Mouse (Mus musculus) CH12F3 (cell line): Measurements from ENCODE around the gene Pcnt.

Source experiments
- in situ Hi-C: fragments of 300-500 bp; cut with MboI; formaldehyde crosslinking; loops from 2 replicates; pipeline ENCODE4 v1.14.3; 2020; ENCODE audit warnings: low sequenced_read_pairs

The Pcnt gene

GRCm38 (mm10) chr10:76416811-76417210 is 25.8 kb downstream of the Pcnt start:
- in situ Hi-C loops: no loop called here

- in situ Hi-C loops: no loop called here
These were observed 34.1 kb downstream of the Pcnt start for GRCm38 (mm10) chr10:76408520-76408919.

- in situ Hi-C loops: no loop called here
These were observed 50.0 kb downstream of the Pcnt start for GRCm38 (mm10) chr10:76392596-76392995.

DNA sequence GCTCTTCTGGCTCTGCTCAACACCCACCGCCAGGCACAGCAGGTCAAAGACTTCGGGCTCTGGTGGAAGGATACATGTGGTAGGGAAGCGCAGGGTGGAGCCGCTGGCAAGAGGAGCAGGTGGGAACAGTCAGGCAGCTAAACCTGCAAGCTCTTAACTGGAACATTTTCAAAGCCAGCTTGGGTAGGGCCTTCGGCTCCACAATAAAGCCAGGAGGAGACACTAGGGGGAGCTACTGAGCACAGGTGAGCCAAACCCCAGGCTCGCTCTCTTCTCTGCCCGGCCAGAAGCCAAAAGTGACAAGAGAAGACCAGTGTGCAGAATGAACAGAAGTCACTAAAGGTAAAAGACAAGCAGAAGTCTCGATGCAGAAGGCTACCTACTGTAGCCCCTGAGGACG is 50.8 kb downstream of the Pcnt start:
- in situ Hi-C loops: no loop called here

DNA sequence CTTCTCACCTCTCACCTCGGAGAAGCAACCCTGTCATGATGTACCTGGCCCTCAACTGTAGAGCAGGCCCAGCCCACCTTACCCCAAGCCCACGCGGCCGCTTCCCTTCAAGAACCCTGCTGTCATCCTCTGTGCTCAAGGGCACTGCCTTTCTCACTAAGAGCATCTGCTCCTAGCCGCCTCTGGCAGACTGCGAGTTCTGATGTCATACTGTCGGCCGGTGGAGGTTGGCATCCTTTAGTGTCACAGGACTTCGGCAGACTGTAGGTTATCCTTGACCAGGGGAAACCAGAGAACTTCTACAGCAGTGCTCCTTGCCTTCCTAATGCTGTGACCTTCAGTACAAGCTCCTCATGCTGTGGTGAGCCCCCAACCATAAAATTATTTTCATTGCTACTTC is 51.4 kb downstream of the Pcnt start:
- in situ Hi-C loops: no loop called here

- in situ Hi-C loops: no loop called here
These were observed 67.6 kb downstream of the Pcnt start for GRCm38 (mm10) chr10:76374981-76375380.

DNA sequence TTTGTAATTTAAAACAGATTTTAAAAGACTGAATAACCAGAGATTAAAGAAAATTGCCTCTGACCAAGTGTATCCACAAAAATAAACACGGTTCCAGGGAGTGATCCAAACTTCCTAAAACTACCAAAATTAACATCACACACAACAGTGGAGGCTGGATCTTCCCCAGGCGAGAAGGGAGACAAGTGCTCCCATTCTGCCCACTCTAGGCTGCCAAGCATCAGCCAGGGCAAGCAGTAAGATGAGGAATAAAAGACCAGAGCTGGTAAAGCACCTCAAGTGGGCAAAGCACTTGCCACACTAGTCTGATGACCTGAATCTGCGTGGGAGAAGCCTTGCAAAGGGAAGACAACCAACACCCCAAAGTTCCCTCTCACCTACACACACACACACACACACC is 70.8 kb downstream of the Pcnt start:
- in situ Hi-C loops: no loop called here

- in situ Hi-C loops: no loop called here
These were observed 73.8 kb downstream of the Pcnt start for GRCm38 (mm10) chr10:76368766-76369165.

- in situ Hi-C loops: no loop called here
These were observed 79.4 kb downstream of the Pcnt start for GRCm38 (mm10) chr10:76363233-76363632.

DNA sequence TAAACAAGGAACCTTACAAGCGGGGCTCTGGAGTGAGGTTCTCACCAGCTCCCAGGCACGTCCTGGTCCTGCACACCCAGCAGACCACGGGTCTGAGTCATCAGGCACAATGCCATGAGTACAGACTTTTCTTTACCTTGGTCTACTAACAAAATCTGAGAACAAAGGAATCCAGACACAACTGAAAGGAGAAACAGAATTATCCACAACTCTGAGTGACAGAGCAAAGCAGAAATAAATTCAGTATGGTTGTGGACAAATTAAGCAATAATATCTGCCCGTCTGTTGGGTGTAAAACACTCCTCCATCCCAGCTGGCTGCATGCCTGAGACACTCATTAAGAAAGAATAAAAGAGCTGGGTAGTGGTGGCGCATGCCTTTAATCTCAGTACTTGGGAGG is 84.1 kb downstream of the Pcnt start:
- in situ Hi-C loops: no loop called here

DNA sequence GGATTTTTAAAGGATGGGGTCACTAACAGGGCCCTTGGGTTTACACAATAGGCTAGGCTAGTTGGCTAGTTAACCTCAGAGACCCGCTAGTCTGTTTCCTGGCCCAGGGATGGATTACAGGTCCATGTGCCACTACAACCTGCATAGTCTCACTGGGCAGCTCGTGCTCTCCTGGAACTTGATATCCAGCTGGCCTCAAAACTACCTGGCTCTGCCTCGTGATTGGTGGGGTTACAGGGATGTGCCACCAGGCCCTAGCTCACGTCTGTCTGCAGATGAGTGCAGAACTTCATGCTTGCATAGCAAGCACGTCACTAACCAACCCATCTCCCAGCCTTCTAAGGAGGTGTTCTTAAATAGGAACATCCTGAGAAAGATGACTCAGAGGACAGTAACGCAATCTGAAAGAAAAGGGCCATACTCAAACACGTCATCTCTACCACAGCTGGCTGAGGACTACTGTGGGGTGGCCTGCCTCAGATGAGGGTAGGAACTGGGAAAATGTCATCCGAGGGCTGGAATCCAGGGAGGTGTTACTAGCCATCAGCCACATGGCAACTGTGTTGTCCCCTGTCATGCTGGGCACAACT is 85.2 kb downstream of the Pcnt start:
- in situ Hi-C loops: no loop called here

DNA sequence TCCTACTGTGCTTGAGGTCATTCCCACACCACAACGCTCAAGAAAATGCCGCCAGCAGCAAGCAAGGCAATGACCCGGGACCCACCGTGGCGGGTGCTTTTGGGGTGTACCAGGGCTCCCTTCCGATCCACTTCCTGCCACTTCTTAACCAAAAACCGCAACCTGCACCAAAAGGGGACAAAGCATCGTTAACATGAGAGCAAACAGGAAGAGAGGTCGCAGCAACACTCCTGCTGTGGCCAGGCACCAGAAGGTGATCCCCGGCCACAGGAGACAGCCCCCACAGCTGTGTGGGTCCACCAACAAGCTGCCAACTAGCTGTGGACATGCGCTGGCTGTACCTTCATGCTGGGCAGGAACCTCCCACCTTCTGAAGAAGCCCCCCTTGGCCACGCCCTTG is 87.6 kb downstream of the Pcnt start:
- in situ Hi-C loops: no loop called here

DNA sequence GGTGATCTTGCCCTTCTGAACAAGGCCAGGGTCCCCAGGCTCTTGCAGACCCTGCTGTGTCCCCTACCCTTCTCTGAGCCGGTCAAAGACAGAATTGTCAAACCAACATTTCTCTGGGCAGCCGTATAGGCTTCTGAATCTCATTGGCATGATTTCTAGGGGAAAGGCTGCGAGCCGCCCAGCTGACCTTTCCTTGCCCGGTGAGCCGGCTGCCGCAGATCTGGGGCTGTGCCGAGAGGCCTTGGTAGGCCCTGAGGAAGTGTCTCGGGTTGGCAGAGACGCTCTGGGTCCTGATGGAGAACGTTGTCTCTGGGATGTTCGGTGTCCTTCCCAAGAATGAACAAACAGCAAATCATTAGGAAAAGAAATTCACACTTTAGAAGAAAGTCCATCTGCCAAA is 88.6 kb downstream of the Pcnt start:
- in situ Hi-C loops: no loop called here

DNA sequence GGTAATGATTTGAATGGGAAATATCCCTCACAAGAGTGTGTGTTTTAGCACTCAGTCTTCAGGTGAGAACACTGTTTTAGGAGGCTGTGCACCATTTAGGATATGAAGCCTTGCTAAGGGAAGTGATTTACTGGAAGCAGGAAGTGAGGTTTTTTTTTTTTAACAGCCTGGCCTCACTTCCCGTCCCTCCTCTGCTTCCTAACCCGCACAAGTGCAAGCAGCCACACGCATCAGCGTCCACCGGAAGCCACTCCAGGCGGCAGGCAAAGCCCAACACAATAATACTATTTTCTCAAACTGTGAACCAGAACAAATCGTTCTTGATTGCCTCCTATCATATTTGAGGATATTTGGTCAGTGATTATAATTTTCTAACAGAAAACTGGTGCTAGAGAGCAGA is 90.6 kb downstream of the Pcnt start:
- in situ Hi-C loops: no loop called here

- in situ Hi-C loops: no loop called here
These were observed 96.0 kb downstream of the Pcnt start for GRCm38 (mm10) chr10:76346589-76346988.

GRCm38 (mm10) chr10:76346043-76346491 is 96.5 kb downstream of the Pcnt start:
- in situ Hi-C loops: no loop called here

- in situ Hi-C loops: no loop called here
These were observed 97.1 kb downstream of the Pcnt start for GRCm38 (mm10) chr10:76345540-76345902.

DNA sequence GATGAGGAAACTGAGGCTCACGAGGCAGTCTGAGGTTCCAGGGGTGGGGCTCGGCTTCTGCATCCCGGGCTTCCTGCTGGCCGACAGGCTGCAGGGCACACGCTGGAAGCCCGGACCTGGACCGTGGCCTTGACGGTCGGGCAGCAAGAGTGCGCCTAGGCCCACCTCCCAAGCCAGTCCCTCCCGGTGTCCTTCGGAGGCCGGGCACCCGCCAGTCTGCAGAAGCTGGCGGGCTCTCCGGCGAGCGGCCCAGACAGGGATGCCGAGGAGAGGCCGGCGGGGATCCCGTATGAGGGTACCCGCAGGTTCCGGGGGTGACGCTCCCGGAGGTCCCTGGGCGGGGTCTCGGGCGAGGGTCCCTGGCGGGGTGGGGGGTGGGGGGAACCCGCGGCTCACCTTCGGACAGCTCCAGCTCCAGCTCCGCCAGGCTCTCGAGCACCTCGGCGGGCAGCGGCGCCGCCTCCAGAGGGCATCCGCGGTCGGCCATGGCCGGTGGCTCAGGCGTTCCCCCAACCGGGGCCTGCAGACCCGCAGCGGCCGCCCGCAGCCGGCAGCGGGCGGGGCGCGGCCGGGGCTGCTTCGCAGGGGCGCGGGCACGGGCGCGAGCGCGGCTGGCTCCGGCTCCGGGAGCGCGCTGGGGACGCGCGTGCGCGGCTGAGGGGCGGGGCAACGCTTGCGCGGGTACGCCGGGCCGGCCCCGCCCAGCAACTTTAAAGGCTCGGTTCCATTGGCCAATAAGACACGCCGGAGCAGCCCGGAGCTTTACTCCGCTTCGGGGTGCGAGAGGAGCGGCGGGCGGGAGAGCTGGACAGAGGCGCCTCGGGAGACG is 97.7 kb downstream of the Pcnt start, which contains the start of gene Dip2a:
Gene Dip2a (minus strand): TSS at position 581 of the 829 bp plus-strand sequence.
- in situ Hi-C loops: no loop called here

GRCm38 (mm10) chr10:76334350-76334749 is 108.2 kb downstream of the Pcnt start:
- in situ Hi-C loops: no loop called here

- in situ Hi-C loops: no loop called here
These were observed 110.5 kb downstream of the Pcnt start for GRCm38 (mm10) chr10:76332040-76332439.

DNA sequence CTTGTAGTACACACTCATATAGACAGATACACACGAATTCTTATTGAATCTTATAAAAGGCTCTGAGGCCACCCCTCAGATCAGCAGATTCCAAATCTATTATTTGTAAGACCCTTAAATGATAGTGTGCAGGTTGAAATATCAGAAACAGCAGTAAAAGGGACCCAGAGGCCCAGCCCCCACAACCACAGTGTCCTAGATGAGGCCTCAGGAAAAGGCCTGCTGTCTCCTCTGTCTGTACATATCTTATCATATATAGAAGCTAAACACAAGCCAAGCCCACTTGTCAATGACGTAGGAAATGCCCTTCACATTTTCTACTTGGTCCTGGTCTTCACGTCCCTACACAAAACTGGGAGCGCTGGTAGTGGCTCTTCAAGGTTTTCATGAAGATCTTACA is 113.5 kb downstream of the Pcnt start:
- in situ Hi-C loops: no loop called here

DNA sequence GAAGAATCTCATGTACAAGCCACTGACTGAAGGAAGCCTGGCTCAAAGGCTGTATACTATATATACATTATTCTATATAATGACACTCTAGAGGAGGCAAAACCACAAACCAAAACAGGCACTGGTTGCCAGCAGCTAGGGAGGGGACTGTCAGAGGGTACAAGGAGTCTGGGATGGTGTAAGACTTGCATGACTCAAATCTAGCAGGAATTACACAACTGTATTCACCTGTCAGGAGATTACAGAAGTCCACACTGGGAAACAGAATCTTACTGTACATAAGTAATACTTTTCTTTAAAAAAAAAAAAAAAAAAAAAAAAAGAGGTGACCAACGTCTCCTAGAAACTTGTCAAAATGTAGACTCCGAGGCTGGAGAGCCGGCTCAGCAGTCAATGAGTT is 114.0 kb downstream of the Pcnt start:
- in situ Hi-C loops: no loop called here
